Mouse (Mus musculus) lung, postnatal 0 days (tissue): ENCODE measurements around the gene Gh.
A peak's percentile ranks its signal among the peaks of the same experiment; 100 is the strongest.

ENCODE experiments used
- CTCF ChIP-seq: IDR thresholded peaks from 2 replicates; pipeline ENCODE4 v1.5.1; 2016; ENCODE audit warnings: antibody characterized with exemption, mild to moderate bottlenecking
- EP300 ChIP-seq: IDR thresholded peaks from 2 replicates; pipeline ENCODE4 v1.6.1; 2016; ENCODE audit warnings: antibody characterized with exemption, mild to moderate bottlenecking, control low read depth

DNA sequence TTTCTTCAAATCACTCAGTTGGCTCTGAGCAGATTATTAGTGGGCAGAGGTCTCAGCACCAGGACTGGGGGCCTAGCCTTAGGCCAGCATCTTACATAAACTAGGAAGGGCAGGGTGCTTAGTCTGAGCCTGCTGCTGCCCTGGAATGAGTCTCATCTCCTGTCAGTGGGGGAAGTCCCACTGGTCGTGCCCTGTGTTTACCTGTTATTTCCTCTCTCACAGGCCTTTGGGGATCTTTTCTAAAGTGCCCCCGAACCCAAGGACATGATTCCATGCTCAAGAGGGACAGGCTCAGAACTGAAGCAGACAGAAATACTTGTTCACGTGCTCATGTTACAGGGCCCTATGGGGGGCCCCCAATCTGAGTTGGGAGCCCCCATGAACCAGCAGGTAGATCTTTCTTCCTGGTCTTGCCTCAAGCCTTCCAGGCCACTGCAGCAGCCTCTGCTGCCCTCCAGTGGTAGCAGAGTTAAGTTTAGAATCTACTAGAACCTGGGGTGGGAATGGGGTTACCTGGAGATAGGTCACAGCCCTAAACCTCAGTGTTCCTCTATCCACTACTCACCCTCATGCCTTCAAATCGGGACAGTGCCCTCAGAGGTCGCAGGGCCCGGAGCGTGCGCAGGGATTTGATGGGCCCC lies 24.0 kb upstream of the Gh start:
- TF ChIP-seq CTCF (peak; percentile 82), EP300 (no peak)
